Mouse (Mus musculus) heart, postnatal 0 days (tissue): ENCODE measurements at regions not wholly inside any gene's neighbourhood (a gene's known extent, or its start where the extent isn't known, plus 50 kb on each side); places are given as distances from the start of the nearest gene placed in this dataset.

ENCODE experiments used
- CTCF ChIP-seq: IDR thresholded peaks from 2 replicates; pipeline ENCODE4 v1.5.1; 2016; ENCODE audit warnings: antibody characterized with exemption, control low read depth, low read depth
- EP300 ChIP-seq: IDR thresholded peaks from 2 replicates; pipeline ENCODE4 v1.6.1; 2016; ENCODE audit warnings: antibody characterized with exemption, low read depth

- TF ChIP-seq CTCF (no peak), EP300 (no peak)
These were observed 199.1 kb downstream of the Nuf2 start for GRCm38 (mm10) chr1:169332165-169332564.
